Mouse (Mus musculus) hindbrain, embryonic 12.5 days (tissue): ENCODE data around the gene Snx5. TPM values are rescaled to one million over a fixed set of nuclear protein-coding genes. Genes with fewer than 3 reads are reported as not detected.

ENCODE experiments used
- ATAC-seq: fragments of 200-750 bp; cut with Nextera tagmentation; 2 replicates; pipeline ENCODE4 v1.8.0; 2017; ENCODE audit warnings: moderate TSS enrichment; ENCODE audit not compliant: low FRiP score
- H3K27ac ChIP-seq: fragments of 300-500 bp; sonication (generic); 2 replicates; pipeline ENCODE4 v1.5.1; 2016; ENCODE audit warnings: mild to moderate bottlenecking
- H3K27me3 ChIP-seq: fragments of 300-500 bp; sonication (generic); 2 replicates; pipeline ENCODE4 v1.6.1; 2016; ENCODE audit warnings: mild to moderate bottlenecking
- H3K36me3 ChIP-seq: fragments of 300-500 bp; sonication (generic); 2 replicates; pipeline ENCODE4 v1.6.1; 2016; ENCODE audit warnings: mild to moderate bottlenecking
- H3K4me1 ChIP-seq: fragments of 300-500 bp; sonication (generic); 2 replicates; pipeline ENCODE4 v1.6.1; 2016
- H3K4me2 ChIP-seq: fragments of 300-500 bp; sonication (generic); replicated peaks from 2 replicates; pipeline ENCODE4 v1.6.1; 2016; ENCODE audit warnings: mild to moderate bottlenecking
- H3K4me3 ChIP-seq: fragments of 300-500 bp; sonication (generic); 2 replicates; pipeline ENCODE4 v1.5.1; 2016; ENCODE audit warnings: mild to moderate bottlenecking
- H3K9ac ChIP-seq: fragments of 300-500 bp; sonication (generic); 2 replicates; pipeline ENCODE4 v1.6.1; 2016; ENCODE audit warnings: mild to moderate bottlenecking, moderate library complexity
- H3K9me3 ChIP-seq: fragments of 300-500 bp; sonication (generic); replicated peaks from 2 replicates; pipeline ENCODE4 v1.6.1; 2016; ENCODE audit warnings: mild to moderate bottlenecking
- WGBS: fragments of 180-500 bp; shearing (Covaris S2); methylation state at CpG from one replicate; pipeline ENCODE4 v1.1.7; 2016; 5-methylcytosine and 5-hydroxymethylcytosine counted together
- polyA plus RNA-seq: library from polyadenylated mRNA; unstranded; fragments of >200 nt; fragmentation: Nextera tagmentation; extraction: Ambion mirVana; gene quantifications from 2 replicates; pipeline ENCODE4 v1.2.1, GENCODE M21; 2016

Snx5 gene
- polyA plus RNA-seq, 1 experiment from 2014 or later = 93.0 TPM

GRCm38 (mm10) chr2:144264398-144265119, 6.1 kb downstream of the Snx5 start:
- Histone ChIP-seq H3K27me3 (no peaks in the 10 kb centered on the region), H3K27ac (no peak overlapping the region), H3K36me3 (peaks cover 7% of the 10 kb centered on the region), H3K4me3 (no peak overlapping the region), H3K4me1 (peaks cover 22% of the 10 kb centered on the region), H3K4me2 (no peak overlapping the region), H3K9ac (no peak overlapping the region), H3K9me3 (no peaks in the 10 kb centered on the region)
- WGBS = 81% methylated on average over 5 of the region's 5 CpGs
- ATAC-seq = no peak

DNA sequence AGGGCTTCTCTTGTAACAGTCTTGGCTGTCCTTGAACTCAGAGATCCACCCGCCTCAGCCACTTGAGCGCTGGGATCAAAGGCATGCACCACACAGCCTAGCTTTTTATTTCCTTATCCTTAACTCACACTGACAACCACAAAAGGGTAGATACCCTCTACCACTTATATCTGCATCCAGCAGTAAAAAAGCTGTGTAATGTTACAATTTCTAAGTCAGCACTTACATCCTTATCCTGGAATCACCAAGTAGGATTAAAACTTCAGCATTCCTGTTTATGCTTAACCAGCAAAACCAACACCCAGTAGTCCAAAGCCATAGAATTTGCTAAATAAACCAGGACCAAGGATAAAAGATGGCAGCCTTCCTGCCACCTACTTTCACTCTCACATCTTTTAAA, 7.9 kb downstream of the Snx5 start:
- Histone ChIP-seq H3K36me3 (peaks cover 22% of the 10 kb centered on the region), H3K4me3 (no peak overlapping the region), H3K27ac (no peak overlapping the region), H3K9ac (no peak overlapping the region), H3K9me3 (no peaks in the 10 kb centered on the region), H3K4me1 (peaks cover 9% of the 10 kb centered on the region), H3K27me3 (no peaks in the 10 kb centered on the region), H3K4me2 (no peak overlapping the region)
- ATAC-seq = no peak
- 85% methylated on average over 2 of the region's 2 CpGs for WGBS

DNA sequence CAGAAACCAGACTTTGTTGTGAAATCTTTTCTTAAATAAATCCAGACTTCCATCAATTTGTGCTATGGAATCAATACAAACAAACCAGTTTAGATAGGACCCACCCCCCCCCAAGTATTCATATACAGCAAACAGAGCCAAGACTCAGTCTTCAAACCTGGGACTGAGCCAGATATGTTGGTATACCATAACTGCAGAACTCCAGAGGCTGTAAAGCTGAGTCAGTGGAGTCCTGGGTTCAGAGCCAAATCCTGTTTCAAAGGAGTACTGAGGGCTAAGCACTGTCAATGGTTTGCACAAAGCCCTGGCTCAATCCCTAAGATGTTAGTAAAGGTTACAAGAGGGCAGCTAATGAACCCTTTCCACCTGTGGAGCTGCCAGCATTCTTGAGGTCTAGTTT, 20.6 kb downstream of the Snx5 start:
- Histone ChIP-seq H3K9ac (no peak overlapping the region), H3K9me3 (no peaks in the 10 kb centered on the region), H3K4me1 (peaks cover 11% of the 10 kb centered on the region; the same call in 1 of the 2 replicates), H3K27me3 (no peaks in the 10 kb centered on the region), H3K36me3 (peaks cover 59% of the 10 kb centered on the region), H3K27ac (no peak overlapping the region), H3K4me3 (no peak overlapping the region), H3K4me2 (no peak overlapping the region)
- no peak for ATAC-seq

GRCm38 (mm10) chr2:144248613-144249376, 21.9 kb downstream of the Snx5 start:
- no peaks in the 10 kb centered on the region for H3K9me3 ChIP-seq
- H3K27me3 ChIP-seq = no peaks in the 10 kb centered on the region
- H3K36me3 ChIP-seq = peaks cover 46% of the 10 kb centered on the region
- H3K4me2 ChIP-seq = no peak overlapping the region
- H3K9ac ChIP-seq = no peak overlapping the region
- no peak overlapping the region for H3K4me3 ChIP-seq
- no peak overlapping the region for H3K27ac ChIP-seq
- H3K4me1 ChIP-seq = peaks cover 11% of the 10 kb centered on the region; the same call in 1 of the 2 replicates
- ATAC-seq = peak; percentile 11; the same call in 1 of the 2 replicates
- 29% methylated on average over 4 of the region's 4 CpGs for WGBS

GRCm38 (mm10) chr2:144247337-144247978, 23.2 kb downstream of the Snx5 start:
- H3K4me3 ChIP-seq = no peak overlapping the region
- no peak overlapping the region for H3K4me2 ChIP-seq
- H3K27me3 ChIP-seq = no peaks in the 10 kb centered on the region
- no peak for ATAC-seq
- peaks cover 33% of the 10 kb centered on the region for H3K36me3 ChIP-seq
- no peaks in the 10 kb centered on the region for H3K9me3 ChIP-seq
- H3K4me1 ChIP-seq = peaks cover 11% of the 10 kb centered on the region; the same call in 1 of the 2 replicates
- H3K27ac ChIP-seq = peak overlapping the region; percentile 32; the same call in 1 of the 2 replicates
- WGBS = 48% methylated on average over 5 of the region's 5 CpGs
- H3K9ac ChIP-seq = no peak overlapping the region

GRCm38 (mm10) chr2:144246270-144246669, 24.4 kb downstream of the Snx5 start:
- 79% methylated on average over 2 of the region's 2 CpGs for WGBS
- no peak overlapping the region for H3K4me3 ChIP-seq
- H3K9ac ChIP-seq = no peak overlapping the region
- H3K9me3 ChIP-seq = no peaks in the 10 kb centered on the region
- peaks cover 11% of the 10 kb centered on the region; the same call in 1 of the 2 replicates for H3K4me1 ChIP-seq
- peaks cover 23% of the 10 kb centered on the region for H3K36me3 ChIP-seq
- H3K27me3 ChIP-seq = no peaks in the 10 kb centered on the region
- no peak overlapping the region for H3K27ac ChIP-seq
- H3K4me2 ChIP-seq = no peak overlapping the region
- ATAC-seq = no peak

GRCm38 (mm10) chr2:144245464-144245863, 25.2 kb downstream of the Snx5 start:
- H3K4me2 ChIP-seq = no peak overlapping the region
- peaks cover 16% of the 10 kb centered on the region for H3K36me3 ChIP-seq
- no peak overlapping the region for H3K9ac ChIP-seq
- peaks cover 11% of the 10 kb centered on the region; the same call in 1 of the 2 replicates for H3K4me1 ChIP-seq
- 70% methylated on average over 7 of the region's 7 CpGs for WGBS
- H3K27me3 ChIP-seq = no peaks in the 10 kb centered on the region
- no peak overlapping the region for H3K4me3 ChIP-seq
- H3K9me3 ChIP-seq = no peaks in the 10 kb centered on the region
- H3K27ac ChIP-seq = no peak overlapping the region
- ATAC-seq = no peak

- no peaks in the 10 kb centered on the region for H3K36me3 ChIP-seq
- H3K27me3 ChIP-seq = no peaks in the 10 kb centered on the region
- WGBS = 81% methylated on average over 3 of the region's 3 CpGs
- no peak for ATAC-seq
- H3K9ac ChIP-seq = no peak overlapping the region
- no peak overlapping the region for H3K27ac ChIP-seq
- no peaks in the 10 kb centered on the region for H3K9me3 ChIP-seq
- H3K4me3 ChIP-seq = no peak overlapping the region
- H3K4me1 ChIP-seq = peaks cover 7% of the 10 kb centered on the region; the same call in 1 of the 2 replicates
- H3K4me2 ChIP-seq = no peak overlapping the region
Measured at GRCm38 (mm10) chr2:144240095-144240899, 30.4 kb downstream of the Snx5 start.

DNA sequence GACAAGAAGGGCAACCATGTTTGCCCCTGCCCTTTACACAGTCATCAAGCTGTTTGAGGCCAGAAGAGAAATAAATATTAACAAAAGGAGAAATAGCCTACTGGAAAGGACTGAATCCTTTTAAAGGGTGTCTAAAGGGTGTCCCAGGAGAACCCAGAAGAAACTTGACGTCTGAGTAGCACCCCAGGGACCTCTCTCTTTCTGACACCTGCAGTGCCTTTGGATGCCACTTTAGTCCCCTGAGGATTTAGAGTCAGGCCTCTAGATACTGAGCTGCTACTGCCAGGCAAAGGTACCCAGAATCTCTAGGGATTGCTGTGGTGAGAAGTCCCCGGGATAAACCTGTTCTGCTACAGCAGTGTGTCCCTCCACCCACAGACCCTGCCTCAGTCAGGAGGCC, 31.4 kb downstream of the Snx5 start:
- no peak overlapping the region for H3K9ac ChIP-seq
- no peaks in the 10 kb centered on the region for H3K9me3 ChIP-seq
- H3K4me3 ChIP-seq = no peak overlapping the region
- ATAC-seq = no peak
- no peak overlapping the region for H3K27ac ChIP-seq
- peaks cover 7% of the 10 kb centered on the region; the same call in 1 of the 2 replicates for H3K4me1 ChIP-seq
- WGBS = 66% methylated on average over 2 of the region's 2 CpGs
- no peaks in the 10 kb centered on the region for H3K27me3 ChIP-seq
- no peaks in the 10 kb centered on the region for H3K36me3 ChIP-seq
- H3K4me2 ChIP-seq = no peak overlapping the region

DNA sequence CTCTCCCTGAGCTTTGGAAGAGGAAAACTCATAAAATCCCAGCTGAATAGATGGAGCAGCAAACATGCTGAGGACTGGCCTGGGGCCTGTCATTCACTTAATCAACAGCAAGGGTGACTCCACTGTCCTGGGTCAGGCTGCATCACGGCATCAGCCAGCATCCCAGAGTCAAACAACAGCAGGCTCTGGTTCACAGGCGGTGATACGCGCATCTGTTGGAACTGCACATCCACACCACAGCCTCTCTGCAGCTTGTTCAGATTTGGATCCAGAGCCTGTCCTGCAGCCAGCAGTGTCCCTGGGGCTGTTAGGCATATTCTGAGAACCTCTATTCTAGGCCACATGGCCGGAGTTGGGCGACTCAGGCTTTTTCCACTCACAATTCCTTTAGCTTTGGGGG, 32.4 kb downstream of the Snx5 start:
- no peaks in the 10 kb centered on the region for H3K9me3 ChIP-seq
- H3K36me3 ChIP-seq = no peaks in the 10 kb centered on the region
- no peak for ATAC-seq
- no peak overlapping the region for H3K27ac ChIP-seq
- no peak overlapping the region for H3K9ac ChIP-seq
- peaks cover 7% of the 10 kb centered on the region; the same call in 1 of the 2 replicates for H3K4me1 ChIP-seq
- no peak overlapping the region for H3K4me2 ChIP-seq
- WGBS = 66% methylated on average over 6 of the region's 6 CpGs
- H3K4me3 ChIP-seq = no peak overlapping the region
- no peaks in the 10 kb centered on the region for H3K27me3 ChIP-seq

GRCm38 (mm10) chr2:144236791-144237584, 33.7 kb downstream of the Snx5 start:
- H3K4me2 ChIP-seq = no peak overlapping the region
- H3K27me3 ChIP-seq = no peaks in the 10 kb centered on the region
- no peak overlapping the region for H3K27ac ChIP-seq
- no peak overlapping the region for H3K4me3 ChIP-seq
- peaks cover 7% of the 10 kb centered on the region; the same call in 1 of the 2 replicates for H3K4me1 ChIP-seq
- H3K9ac ChIP-seq = no peak overlapping the region
- WGBS = 58% methylated on average over 9 of the region's 9 CpGs
- H3K36me3 ChIP-seq = no peaks in the 10 kb centered on the region
- no peaks in the 10 kb centered on the region for H3K9me3 ChIP-seq
- no peak for ATAC-seq
